ENCODE assay signal across 27 mouse cellular contexts in the genomic region with DNA sequence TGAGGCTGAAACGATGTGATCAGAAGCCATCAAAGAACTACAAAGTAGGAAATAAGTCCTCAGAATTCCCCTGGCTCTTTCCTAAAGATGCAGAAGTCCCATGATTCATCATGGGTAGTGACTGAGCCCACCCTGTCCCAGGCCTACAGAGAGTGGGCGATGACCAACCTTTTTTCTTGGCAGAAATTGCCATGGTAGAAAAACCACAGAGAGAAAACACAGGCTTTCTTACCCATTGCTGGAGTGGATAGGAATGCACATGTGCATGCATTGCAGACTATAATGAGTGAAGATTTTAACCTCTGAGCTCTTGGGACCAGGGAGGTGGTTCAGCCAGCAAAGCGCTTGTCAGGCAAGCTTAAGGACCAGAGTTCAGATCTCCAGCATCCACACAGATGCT. TPM values are rescaled to one million over a fixed set of nuclear protein-coding genes. Genes with fewer than 3 reads are reported as not detected.
"Had no signal": no experiment of that assay in that cellular context is flagged by ENCODE, and none has a peak within 500 bp of the region (broad histone marks: within the 10 kb centered on the region; RNA-seq: fewer than 3 reads in every experiment).

No protein-coding gene starts in this region.

- ATAC-seq: hindbrain, postnatal 0 days; intestine, embryonic 16.5 days had no signal

- H3K4me1 ChIP-seq: hindbrain, embryonic 13.5 days; hindbrain, embryonic 15.5 days had no signal

- H3K4me3 ChIP-seq: heart, embryonic 13.5 days; heart, embryonic 15.5 days; hindbrain, embryonic 13.5 days; hindbrain, embryonic 15.5 days; kidney, embryonic 15.5 days; left cerebral cortex, adult 2 months; limb, embryonic 10.5 days; limb, embryonic 12.5 days had no signal

- H3K27me3 ChIP-seq: heart, embryonic 13.5 days; heart, embryonic 15.5 days; hindbrain, embryonic 13.5 days; hindbrain, embryonic 15.5 days; kidney, embryonic 15.5 days; limb, embryonic 12.5 days had no signal

- DNase-seq: gastrocnemius, postnatal 14 days; gastrocnemius, postnatal 36 days; heart, adult 18-20 months; heart, postnatal 14 days; heart, postnatal 36 days; kidney, adult 11 months; kidney, adult 2 months; kidney, adult 9 months; kidney, postnatal 14 days; kidney, postnatal 36 days; liver had no signal

- H3K27ac ChIP-seq: heart, embryonic 13.5 days; heart, embryonic 15.5 days; hindbrain, embryonic 13.5 days; hindbrain, embryonic 15.5 days; hindbrain, postnatal 0 days; kidney, embryonic 15.5 days; kidney, postnatal 0 days; left cerebral cortex, adult 2 months; limb, embryonic 10.5 days; limb, embryonic 12.5 days; liver, embryonic 14.5 days had no signal

- H3K9me3 ChIP-seq: heart, embryonic 13.5 days; heart, embryonic 15.5 days; hindbrain, embryonic 13.5 days; hindbrain, embryonic 15.5 days; kidney, embryonic 15.5 days; limb, embryonic 10.5 days; limb, embryonic 12.5 days had no signal

RNA-seq across cellular contexts. Expression of a gene that starts 57.4 kb away (rescaled TPM):
- total RNA-seq: gastrocnemius, adult 18-20 months; gastrocnemius, adult 8-10 months; gastrocnemius, postnatal 14 days; gastrocnemius, postnatal 36 days; hematopoietic stem cell, adult 5-6 weeks had no signal
- polyA plus RNA-seq: liver, embryonic 11.5 days; liver, embryonic 14.5 days had no signal
